Mouse (Mus musculus) myocyte (in vitro differentiated cells): Measurements from ENCODE around the gene Snx25.

Experiments
- CEBPB ChIP-seq: IDR thresholded peaks from 2 replicates; pipeline ENCODE4 v1.6.1; 2011; ENCODE audit warnings: mild to moderate bottlenecking, moderate library complexity; ENCODE audit not compliant: poor library complexity, insufficient read depth, severe bottlenecking
- E2F4 ChIP-seq: IDR thresholded peaks from one replicate; pipeline ENCODE4 v1.6.1; 2011; ENCODE audit warnings: mild to moderate bottlenecking, control low read depth, moderate library complexity; ENCODE audit not compliant: insufficient read depth
- MAX ChIP-seq: IDR thresholded peaks from one replicate; pipeline ENCODE4 v1.6.1; 2011; ENCODE audit warnings: low read depth, mild to moderate bottlenecking, control low read depth
- MYOD1 ChIP-seq, 3 experiments: IDR thresholded peaks; one replicate each; pipeline ENCODE4 v1.6.1; 2011; ENCODE audit warnings: control low read depth in 2 of 3, low read depth in 2 of 3, mild to moderate bottlenecking in 2 of 3, moderate library complexity in 1 of 3; ENCODE audit not compliant: insufficient read length in 2 of 3, control insufficient read depth in 1 of 3
- MYOG ChIP-seq, 3 experiments: IDR thresholded peaks; one replicate each; pipeline ENCODE4 v1.6.1; 2011; ENCODE audit warnings: control low read depth in 2 of 3, low read depth in 2 of 3, mild to moderate bottlenecking in 2 of 3; ENCODE audit not compliant: insufficient read length in 2 of 3, control insufficient read depth in 1 of 3, insufficient read depth in 1 of 3
- POLR2A ChIP-seq: IDR thresholded peaks from one replicate; pipeline ENCODE4 v1.6.1; 2011; ENCODE audit warnings: low read depth, mild to moderate bottlenecking, control low read depth, moderate library complexity; ENCODE audit not compliant: insufficient read length
- SRF ChIP-seq: IDR thresholded peaks from one replicate; pipeline ENCODE4 v1.6.1; 2011; ENCODE audit warnings: low read depth; ENCODE audit not compliant: control insufficient read depth, insufficient read length
- TCF12 ChIP-seq: IDR thresholded peaks from one replicate; pipeline ENCODE4 v1.6.1; 2011; ENCODE audit warnings: mild to moderate bottlenecking, control low read depth; ENCODE audit not compliant: poor library complexity, insufficient read depth, severe bottlenecking
- TCF3 ChIP-seq: IDR thresholded peaks from one replicate; pipeline ENCODE4 v1.6.1; 2011; ENCODE audit warnings: low read depth, control low read depth; ENCODE audit not compliant: insufficient read length
- USF1 ChIP-seq: IDR thresholded peaks from one replicate; pipeline ENCODE4 v1.6.1; 2011; ENCODE audit warnings: low read depth, mild to moderate bottlenecking, control low read depth, moderate library complexity

GRCm38 (mm10) chr8:46140376-46141120 is 11.4 kb downstream of the Snx25 start:
- TF ChIP-seq USF1 (no peak), CEBPB (no peak), POLR2A (no peak), E2F4 (no peak), MAX (no peak), MYOG (IDR thresholded peaks at IDR 0.05; ENCODE audit: control insufficient read depth in 1 of 3, insufficient read depth in 1 of 3, insufficient read length in 2 of 3, low read depth in 2 of 3) (no peak), TCF12 (no peak), TCF3 (no peak), MYOD1 (IDR thresholded peaks at IDR 0.05; ENCODE audit: control insufficient read depth in 1 of 3, insufficient read length in 2 of 3, low read depth in 2 of 3) (no peak), SRF (no peak)
